Mouse (Mus musculus): ENCODE data around the gene Smarcd3. TPM values are rescaled to one million over a fixed set of nuclear protein-coding genes. Genes with fewer than 3 reads are reported as not detected.

The Smarcd3 gene
- polyA plus RNA-seq, 1 experiment from 2014 or later, result 181 TPM

DNA sequence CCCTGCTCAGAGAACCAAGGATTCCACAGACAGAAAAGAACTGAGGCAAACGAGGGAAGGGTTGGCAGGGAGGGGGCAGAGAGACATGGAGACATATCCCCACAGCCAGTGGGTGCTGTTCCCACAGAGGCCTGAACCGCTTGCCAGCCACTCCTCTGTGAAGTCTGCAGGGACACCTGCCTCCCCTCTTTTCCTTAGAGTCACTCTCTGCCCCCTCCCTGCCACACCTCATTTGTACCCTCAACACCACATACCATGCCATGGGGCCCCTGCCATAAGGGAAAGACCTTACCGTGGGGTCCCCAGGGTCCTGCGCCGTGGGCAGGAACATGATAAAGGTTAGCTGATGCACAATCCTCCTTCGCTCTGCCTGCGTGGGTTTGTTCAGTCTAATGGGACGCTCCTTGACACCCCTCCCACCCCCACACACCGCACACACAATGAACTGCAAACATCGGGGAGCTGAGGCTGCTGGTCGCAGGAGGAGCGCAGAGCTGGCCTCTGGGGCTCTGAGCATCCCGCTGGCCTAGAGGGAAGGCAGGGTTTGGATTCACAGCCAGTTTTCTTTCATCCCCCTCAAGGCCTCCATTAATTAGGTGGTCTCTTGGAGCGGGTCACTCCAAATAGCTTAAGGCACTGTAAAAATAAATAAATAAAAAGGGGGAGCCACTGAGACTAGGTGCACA, 18.1 kb downstream of the Smarcd3 start:
- H3K9ac ChIP-seq (replicated peaks; ENCODE audit: low read depth, low read length), result peak overlapping the region; percentile 93
- H3K27me3 ChIP-seq (replicated peaks; ENCODE audit: control insufficient read depth, insufficient read depth, low read length), result no peaks in the 10 kb centered on the region
- peak overlapping the region; percentile 69 for H3K4me3 ChIP-seq (replicated peaks; ENCODE audit: low read length)
- peak overlapping the region; percentile 85 for H3K4me2 ChIP-seq (ENCODE audit: low read length)
- no peaks in the 10 kb centered on the region for H3K9me3 ChIP-seq (ENCODE audit: control insufficient read depth, low read length)
- H3K27ac ChIP-seq (ENCODE audit: low read length), result peak overlapping the region; percentile 99
- no peak for ATAC-seq
- H3K36me3 ChIP-seq (ENCODE audit: control insufficient read depth, insufficient read depth), result no peaks in the 10 kb centered on the region
- peaks cover 49% of the 10 kb centered on the region for H3K4me1 ChIP-seq (replicated peaks; ENCODE audit: control insufficient read depth, insufficient read depth, low read length)
- WGBS, result 12% methylated on average over 14 of the region's 14 CpGs

DNA sequence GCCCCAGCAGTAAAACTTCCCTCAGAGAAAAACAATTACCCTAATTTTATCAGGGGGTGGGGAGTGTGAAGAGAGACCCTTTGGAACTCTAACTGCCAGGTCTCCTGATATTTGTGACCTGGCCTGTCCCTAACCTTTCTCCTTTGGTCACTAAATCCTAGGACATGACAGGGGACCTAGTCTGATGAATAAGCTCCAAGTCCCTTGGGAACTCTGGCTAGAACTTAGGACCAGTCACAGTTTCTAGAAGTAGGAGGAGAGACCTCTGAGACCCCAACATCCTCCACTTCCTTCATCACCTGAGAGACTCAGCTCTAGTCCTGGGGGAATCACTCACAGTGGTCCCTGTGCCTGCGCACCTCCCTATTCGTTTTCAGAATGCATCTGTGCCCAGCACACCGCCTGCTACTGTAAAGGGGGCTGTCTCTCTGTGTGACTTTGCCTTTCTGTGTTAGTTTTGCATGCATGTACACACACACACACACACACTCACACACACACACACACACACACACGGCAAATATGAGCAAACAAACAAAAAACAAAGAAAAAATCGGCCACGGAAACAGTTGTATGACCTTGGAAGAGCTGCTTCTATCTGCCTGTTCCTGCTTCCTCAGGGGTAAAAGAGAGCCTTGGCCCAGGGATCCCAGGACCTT, 18.8 kb downstream of the Smarcd3 start:
- Histone ChIP-seq H3K4me1 (replicated peaks; ENCODE audit: control insufficient read depth, insufficient read depth, low read length) (peaks cover 55% of the 10 kb centered on the region), H3K4me3 (replicated peaks; ENCODE audit: low read length) (peak overlapping the region; percentile 69), H3K4me2 (ENCODE audit: low read length) (peak overlapping the region; percentile 85), H3K27me3 (replicated peaks; ENCODE audit: control insufficient read depth, insufficient read depth, low read length) (no peaks in the 10 kb centered on the region), H3K27ac (ENCODE audit: low read length) (peak overlapping the region; percentile 99), H3K9me3 (ENCODE audit: control insufficient read depth, low read length) (no peaks in the 10 kb centered on the region), H3K9ac (replicated peaks; ENCODE audit: low read depth, low read length) (peak overlapping the region; percentile 93), H3K36me3 (ENCODE audit: control insufficient read depth, insufficient read depth) (no peaks in the 10 kb centered on the region)
- WGBS, result 2% methylated on average over 6 of the region's 6 CpGs
- ATAC-seq, result no peak

DNA sequence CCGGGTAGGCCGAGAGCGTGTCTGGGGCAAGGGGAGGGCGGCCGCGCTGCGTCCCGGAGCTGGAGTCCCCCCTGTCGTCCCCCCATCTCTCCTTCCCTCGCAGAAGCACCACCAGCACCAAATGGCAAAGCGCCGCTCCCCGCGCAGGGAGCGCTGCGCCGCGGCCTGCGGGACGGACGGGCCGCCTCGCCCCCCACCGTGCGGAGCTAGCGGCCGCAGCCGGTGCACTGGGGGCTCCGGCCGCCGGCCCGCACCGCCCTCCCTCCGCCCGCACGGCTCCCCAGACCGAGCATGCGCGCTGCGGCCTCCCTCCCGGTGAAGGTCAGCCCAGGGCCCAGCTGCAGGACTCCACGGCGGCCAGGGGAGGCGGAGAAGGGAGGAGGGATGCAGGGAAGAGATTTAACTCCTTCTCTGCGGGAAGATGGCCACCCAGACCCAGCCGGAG, 19.5 kb downstream of the Smarcd3 start:
- no peaks in the 10 kb centered on the region for H3K27me3 ChIP-seq (replicated peaks; ENCODE audit: control insufficient read depth, insufficient read depth, low read length)
- peak overlapping the region; percentile 93 for H3K9ac ChIP-seq (replicated peaks; ENCODE audit: low read depth, low read length)
- WGBS, result under 1% methylated on average over 44 of the region's 46 CpGs
- peak overlapping the region; percentile 85 for H3K4me2 ChIP-seq (ENCODE audit: low read length)
- H3K36me3 ChIP-seq (ENCODE audit: control insufficient read depth, insufficient read depth), result no peaks in the 10 kb centered on the region
- peak overlapping the region; percentile 69 for H3K4me3 ChIP-seq (replicated peaks; ENCODE audit: low read length)
- peak overlapping the region; percentile 99 for H3K27ac ChIP-seq (ENCODE audit: low read length)
- H3K9me3 ChIP-seq (ENCODE audit: control insufficient read depth, low read length), result no peaks in the 10 kb centered on the region
- peaks cover 60% of the 10 kb centered on the region for H3K4me1 ChIP-seq (replicated peaks; ENCODE audit: control insufficient read depth, insufficient read depth, low read length)
- ATAC-seq, result peak; percentile 66

DNA sequence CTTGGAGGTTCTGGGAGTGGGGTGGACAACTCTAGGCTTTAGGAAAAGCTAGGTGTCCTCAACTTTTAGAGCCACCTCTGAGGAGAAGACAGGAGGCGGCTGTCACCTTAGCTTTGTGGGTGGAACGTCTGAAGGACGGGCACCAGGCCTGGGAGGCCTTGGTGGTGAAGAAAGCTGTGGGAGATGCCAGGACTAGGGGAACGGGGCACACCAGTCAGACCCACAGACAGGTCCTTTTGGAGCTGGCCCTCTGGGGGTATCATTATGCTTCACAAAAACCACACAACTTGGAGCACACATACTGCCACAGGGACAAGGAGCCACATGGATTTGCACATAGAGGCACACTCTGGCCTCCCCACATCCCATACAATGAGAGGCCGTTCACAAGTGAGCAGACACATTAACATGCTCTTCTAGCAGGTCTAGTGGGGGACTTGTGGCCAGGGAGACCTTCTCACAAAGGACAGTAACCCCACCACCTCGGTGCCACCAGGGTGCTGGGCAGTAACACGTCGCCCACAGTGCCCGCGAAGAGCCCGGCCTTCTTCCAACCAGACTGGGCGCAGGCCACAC, 20.0 kb downstream of the Smarcd3 start:
- 14% methylated on average over 12 of the region's 12 CpGs for WGBS
- no peaks in the 10 kb centered on the region for H3K36me3 ChIP-seq (ENCODE audit: control insufficient read depth, insufficient read depth)
- peak; percentile 1 for ATAC-seq
- H3K4me2 ChIP-seq (ENCODE audit: low read length), result peak overlapping the region; percentile 85
- peak overlapping the region; percentile 99 for H3K27ac ChIP-seq (ENCODE audit: low read length)
- peak overlapping the region; percentile 93 for H3K9ac ChIP-seq (replicated peaks; ENCODE audit: low read depth, low read length)
- H3K4me3 ChIP-seq (replicated peaks; ENCODE audit: low read length), result peak overlapping the region; percentile 69
- H3K9me3 ChIP-seq (ENCODE audit: control insufficient read depth, low read length), result no peaks in the 10 kb centered on the region
- H3K27me3 ChIP-seq (replicated peaks; ENCODE audit: control insufficient read depth, insufficient read depth, low read length), result no peaks in the 10 kb centered on the region
- peaks cover 66% of the 10 kb centered on the region for H3K4me1 ChIP-seq (replicated peaks; ENCODE audit: control insufficient read depth, insufficient read depth, low read length)

DNA sequence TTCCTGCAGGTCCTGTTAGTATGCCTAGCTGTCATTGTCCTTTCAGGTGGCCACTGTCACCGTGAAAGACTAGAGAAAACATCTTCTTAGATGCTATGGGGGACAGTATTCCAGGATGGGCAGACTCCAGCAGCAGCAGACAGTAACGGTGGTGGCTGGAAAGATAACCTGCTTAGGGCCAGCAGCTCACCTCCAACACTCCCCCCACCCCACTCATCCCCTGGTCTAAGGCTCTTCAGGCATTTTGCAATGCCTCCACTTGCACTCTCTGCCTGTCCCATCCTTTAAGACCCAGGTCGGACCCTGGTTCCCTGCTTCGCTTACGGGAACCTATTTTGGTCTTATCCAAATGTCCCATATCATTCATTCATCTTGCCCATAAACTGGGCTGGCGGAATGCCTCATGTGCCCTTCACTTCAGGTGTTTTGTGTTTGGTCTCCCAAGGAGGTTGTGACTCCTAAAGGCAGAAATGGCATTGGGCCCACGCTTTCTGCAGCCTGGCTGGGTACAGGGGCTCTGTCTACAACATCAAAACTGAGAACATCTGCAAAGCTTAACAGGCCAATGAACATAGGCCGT, 20.7 kb downstream of the Smarcd3 start:
- Histone ChIP-seq H3K4me2 (ENCODE audit: low read length) (peak overlapping the region; percentile 93), H3K36me3 (ENCODE audit: control insufficient read depth, insufficient read depth) (no peaks in the 10 kb centered on the region), H3K9ac (replicated peaks; ENCODE audit: low read depth, low read length) (peak overlapping the region; percentile 83), H3K27me3 (replicated peaks; ENCODE audit: control insufficient read depth, insufficient read depth, low read length) (no peaks in the 10 kb centered on the region), H3K4me3 (replicated peaks; ENCODE audit: low read length) (peak overlapping the region; percentile 66), H3K27ac (ENCODE audit: low read length) (peak overlapping the region; percentile 99), H3K4me1 (replicated peaks; ENCODE audit: control insufficient read depth, insufficient read depth, low read length) (peaks cover 72% of the 10 kb centered on the region), H3K9me3 (ENCODE audit: control insufficient read depth, low read length) (no peaks in the 10 kb centered on the region)
- 59% methylated on average over 8 of the region's 8 CpGs for WGBS
- no peak for ATAC-seq

DNA sequence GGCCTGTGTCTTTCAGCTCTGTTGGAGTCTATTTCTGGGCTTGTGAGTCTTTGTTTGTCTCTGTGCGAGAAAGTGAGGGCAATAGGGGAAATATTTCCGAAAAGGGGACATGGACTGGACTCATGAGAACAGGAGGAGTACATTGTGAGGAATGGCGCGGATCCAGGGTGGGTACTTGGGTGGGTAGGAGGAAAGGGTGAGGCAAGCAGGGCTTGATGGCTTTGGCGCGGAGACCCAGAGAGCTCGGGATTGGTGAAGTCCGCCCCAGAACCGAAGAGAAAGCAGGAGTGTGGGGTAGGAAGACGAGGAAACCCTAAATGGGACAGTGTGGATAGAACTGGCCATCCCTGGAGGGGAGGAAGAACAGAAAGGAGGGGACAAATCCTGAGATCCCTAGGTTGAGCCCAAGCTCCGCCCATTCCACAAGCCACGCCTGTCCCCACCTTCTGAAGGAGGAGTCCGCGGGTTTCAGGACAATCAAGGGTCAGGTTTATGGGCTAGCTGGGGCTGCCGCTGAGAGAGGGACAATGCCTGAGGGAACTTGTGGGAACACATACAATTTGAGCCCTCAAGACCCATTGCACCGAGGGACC, 21.4 kb downstream of the Smarcd3 start:
- Histone ChIP-seq H3K36me3 (ENCODE audit: control insufficient read depth, insufficient read depth) (no peaks in the 10 kb centered on the region), H3K27me3 (replicated peaks; ENCODE audit: control insufficient read depth, insufficient read depth, low read length) (no peaks in the 10 kb centered on the region), H3K4me3 (replicated peaks; ENCODE audit: low read length) (peak overlapping the region; percentile 66), H3K4me2 (ENCODE audit: low read length) (peak overlapping the region; percentile 93), H3K9me3 (ENCODE audit: control insufficient read depth, low read length) (no peaks in the 10 kb centered on the region), H3K4me1 (replicated peaks; ENCODE audit: control insufficient read depth, insufficient read depth, low read length) (peaks cover 79% of the 10 kb centered on the region), H3K9ac (replicated peaks; ENCODE audit: low read depth, low read length) (peak overlapping the region; percentile 83), H3K27ac (ENCODE audit: low read length) (peak overlapping the region; percentile 99)
- WGBS, result 3% methylated on average over 16 of the region's 16 CpGs
- ATAC-seq, result peak; percentile 21

DNA sequence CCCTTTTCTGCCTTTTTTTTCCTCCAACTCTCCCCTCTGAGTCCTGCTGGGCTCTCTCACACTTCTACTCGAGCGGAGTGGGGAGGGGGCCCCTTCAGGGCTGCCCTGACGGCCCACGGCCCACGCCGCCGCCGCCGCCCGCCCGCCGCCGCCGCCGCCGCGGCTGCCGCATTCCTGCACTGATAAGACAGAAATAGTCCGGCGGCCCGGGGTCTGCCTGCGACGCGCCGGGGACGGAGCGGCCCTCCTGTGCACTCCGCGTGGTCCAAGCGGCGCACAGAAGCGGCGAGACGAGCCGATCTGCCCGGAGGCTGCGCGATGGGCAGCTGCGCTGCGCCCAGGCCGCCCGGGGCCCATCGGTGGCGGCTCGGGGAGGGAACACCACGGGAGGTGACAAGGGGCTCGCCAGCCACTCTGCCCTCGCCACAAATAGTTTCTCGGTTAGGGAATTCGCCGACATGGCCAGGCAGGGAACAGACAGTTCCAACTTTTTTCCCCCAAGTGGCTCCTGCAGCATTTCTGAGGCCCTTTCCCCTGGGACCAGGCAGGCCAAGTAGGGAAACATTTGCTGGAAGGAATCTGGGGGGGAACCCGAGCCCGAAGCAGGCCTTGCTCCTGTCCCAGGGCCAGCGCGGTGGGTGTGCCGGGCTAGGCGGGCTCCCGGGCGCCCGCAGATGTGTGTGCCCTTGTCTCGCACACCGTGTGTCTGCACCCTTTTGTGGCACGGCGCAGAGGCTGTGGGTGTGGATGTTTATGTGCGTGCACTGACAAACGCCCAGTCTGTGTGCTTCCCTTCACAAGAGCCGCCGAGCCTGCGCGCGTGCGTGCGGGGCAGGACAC, 22.1 kb downstream of the Smarcd3 start:
- Histone ChIP-seq H3K9ac (replicated peaks; ENCODE audit: low read depth, low read length) (peak overlapping the region; percentile 83), H3K27me3 (replicated peaks; ENCODE audit: control insufficient read depth, insufficient read depth, low read length) (no peaks in the 10 kb centered on the region), H3K4me3 (replicated peaks; ENCODE audit: low read length) (peak overlapping the region; percentile 66), H3K36me3 (ENCODE audit: control insufficient read depth, insufficient read depth) (no peaks in the 10 kb centered on the region), H3K4me1 (replicated peaks; ENCODE audit: control insufficient read depth, insufficient read depth, low read length) (peaks cover 83% of the 10 kb centered on the region), H3K9me3 (ENCODE audit: control insufficient read depth, low read length) (no peaks in the 10 kb centered on the region), H3K4me2 (ENCODE audit: low read length) (peak overlapping the region; percentile 93), H3K27ac (ENCODE audit: low read length) (peak overlapping the region; percentile 99)
- peak; percentile 32 for ATAC-seq
- under 1% methylated on average over 73 of the region's 73 CpGs for WGBS

DNA sequence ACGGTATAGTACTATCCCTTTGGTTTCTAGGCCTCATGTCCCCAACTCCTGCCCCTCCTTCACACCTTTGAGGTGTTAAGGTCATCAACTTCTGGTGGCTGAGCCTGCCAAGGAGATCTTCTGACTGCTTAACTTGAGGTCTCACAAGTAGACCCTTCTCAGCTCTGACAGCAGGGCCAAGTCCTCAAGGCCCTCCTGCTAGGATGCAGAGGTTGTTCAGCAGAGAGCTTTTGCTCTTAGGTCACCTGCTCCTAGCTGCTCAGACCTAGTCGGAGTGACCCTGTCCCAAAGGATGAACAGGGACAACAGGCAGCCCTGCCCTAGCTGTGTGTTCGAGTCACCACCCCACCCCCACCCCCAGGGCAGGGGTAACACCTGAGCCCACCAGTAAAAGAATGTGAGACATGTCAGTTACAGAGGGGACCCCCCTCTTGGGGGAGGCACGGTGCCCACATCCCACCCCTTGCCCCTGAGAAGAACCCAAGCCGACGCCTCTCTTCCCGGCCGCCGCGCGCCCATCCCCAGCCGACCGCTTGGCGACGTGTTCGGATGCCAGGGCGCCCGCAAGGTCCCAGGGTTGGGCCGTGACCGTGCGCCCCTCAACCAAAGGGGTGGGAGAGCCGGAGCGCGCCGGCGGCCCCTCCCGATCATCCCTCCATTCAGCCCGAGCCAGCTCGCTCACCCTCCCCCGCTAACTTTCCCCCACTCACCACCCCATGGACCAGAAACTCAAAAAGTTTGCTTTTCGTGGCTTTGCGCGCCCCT, 23.0 kb downstream of the Smarcd3 start:
- ATAC-seq, result no peak
- Histone ChIP-seq H3K9ac (replicated peaks; ENCODE audit: low read depth, low read length) (peak overlapping the region; percentile 83), H3K9me3 (ENCODE audit: control insufficient read depth, low read length) (no peaks in the 10 kb centered on the region), H3K4me1 (replicated peaks; ENCODE audit: control insufficient read depth, insufficient read depth, low read length) (peaks cover 82% of the 10 kb centered on the region), H3K4me3 (replicated peaks; ENCODE audit: low read length) (peak overlapping the region; percentile 66), H3K4me2 (ENCODE audit: low read length) (peak overlapping the region; percentile 93), H3K27ac (ENCODE audit: low read length) (peak overlapping the region; percentile 99), H3K27me3 (replicated peaks; ENCODE audit: control insufficient read depth, insufficient read depth, low read length) (no peaks in the 10 kb centered on the region), H3K36me3 (ENCODE audit: control insufficient read depth, insufficient read depth) (no peaks in the 10 kb centered on the region)
- WGBS, result under 1% methylated on average over 25 of the region's 33 CpGs
